Mouse (Mus musculus) T-helper 1 cell (primary cell): ENCODE results near the gene Ankrd34b.

Source experiments
- in situ Hi-C: fragments of 300-600 bp; cut with MboI, MseI; formaldehyde crosslinking; loops from one replicate; pipeline ENCODE4 v1.15.1; 2025; ENCODE audit warnings: high pct_unique_total_duplicates

The Ankrd34b gene

GRCm38 (mm10) chr13:92425758-92426264 is at the start of gene Ankrd34b:
Ankrd34b (plus strand) TSS chr13:92425896.
- in situ Hi-C loops: no loop called here

- in situ Hi-C loops: no loop called here
Observed at GRCm38 (mm10) chr13:92387367-92387766, 38.3 kb upstream of the Ankrd34b start.

- in situ Hi-C loops: no loop called here
Observed at GRCm38 (mm10) chr13:92393047-92393661, 32.5 kb upstream of the Ankrd34b start.

GRCm38 (mm10) chr13:92398491-92399384 is 27.0 kb upstream of the Ankrd34b start:
- in situ Hi-C loops: no loop called here

- in situ Hi-C loops: no loop called here
Observed at GRCm38 (mm10) chr13:92402063-92402462, 23.6 kb upstream of the Ankrd34b start.

- in situ Hi-C loops: no loop called here
Observed at GRCm38 (mm10) chr13:92403496-92403895, 22.2 kb upstream of the Ankrd34b start.

GRCm38 (mm10) chr13:92410486-92410885 is 15.2 kb upstream of the Ankrd34b start:
- in situ Hi-C loops: no loop called here

- in situ Hi-C loops: no loop called here
Observed at GRCm38 (mm10) chr13:92419630-92420029, 6.1 kb upstream of the Ankrd34b start.

GRCm38 (mm10) chr13:92423711-92424110 is 2.0 kb upstream of the Ankrd34b start:
- in situ Hi-C loops: no loop called here

GRCm38 (mm10) chr13:92426294-92427051 is 777 bp downstream of the Ankrd34b start:
- in situ Hi-C loops: no loop called here

- in situ Hi-C loops: no loop called here
Observed at GRCm38 (mm10) chr13:92427351-92427855, 1.7 kb downstream of the Ankrd34b start.

- in situ Hi-C loops: no loop called here
Observed at GRCm38 (mm10) chr13:92438656-92439055, 13.0 kb downstream of the Ankrd34b start.

GRCm38 (mm10) chr13:92440286-92440685 is 14.6 kb downstream of the Ankrd34b start:
- in situ Hi-C loops: no loop called here

- in situ Hi-C loops: no loop called here
Observed at GRCm38 (mm10) chr13:92446872-92447271, 21.2 kb downstream of the Ankrd34b start.

- in situ Hi-C loops: no loop called here
Observed at GRCm38 (mm10) chr13:92464698-92465097, 39.0 kb downstream of the Ankrd34b start.

- in situ Hi-C loops: no loop called here
Observed at GRCm38 (mm10) chr13:92467891-92468290, 42.2 kb downstream of the Ankrd34b start.

GRCm38 (mm10) chr13:92469381-92469780 is 43.7 kb downstream of the Ankrd34b start:
- in situ Hi-C loops: no loop called here

- in situ Hi-C loops: no loop called here
Observed at GRCm38 (mm10) chr13:92470151-92470550, 44.5 kb downstream of the Ankrd34b start.

GRCm38 (mm10) chr13:92483348-92483747 is 57.7 kb downstream of the Ankrd34b start:
- in situ Hi-C loops: no loop called here

GRCm38 (mm10) chr13:92483852-92484463 is 58.3 kb downstream of the Ankrd34b start, which contains the start of gene Fam151b:
Fam151b (minus strand) TSS chr13:92484015.
- in situ Hi-C loops: no loop called here

GRCm38 (mm10) chr13:92490817-92491216 is 65.1 kb downstream of the Ankrd34b start:
- in situ Hi-C loops: no loop called here
